Mouse (Mus musculus): ENCODE data around the gene 4933427D14Rik.

DNA sequence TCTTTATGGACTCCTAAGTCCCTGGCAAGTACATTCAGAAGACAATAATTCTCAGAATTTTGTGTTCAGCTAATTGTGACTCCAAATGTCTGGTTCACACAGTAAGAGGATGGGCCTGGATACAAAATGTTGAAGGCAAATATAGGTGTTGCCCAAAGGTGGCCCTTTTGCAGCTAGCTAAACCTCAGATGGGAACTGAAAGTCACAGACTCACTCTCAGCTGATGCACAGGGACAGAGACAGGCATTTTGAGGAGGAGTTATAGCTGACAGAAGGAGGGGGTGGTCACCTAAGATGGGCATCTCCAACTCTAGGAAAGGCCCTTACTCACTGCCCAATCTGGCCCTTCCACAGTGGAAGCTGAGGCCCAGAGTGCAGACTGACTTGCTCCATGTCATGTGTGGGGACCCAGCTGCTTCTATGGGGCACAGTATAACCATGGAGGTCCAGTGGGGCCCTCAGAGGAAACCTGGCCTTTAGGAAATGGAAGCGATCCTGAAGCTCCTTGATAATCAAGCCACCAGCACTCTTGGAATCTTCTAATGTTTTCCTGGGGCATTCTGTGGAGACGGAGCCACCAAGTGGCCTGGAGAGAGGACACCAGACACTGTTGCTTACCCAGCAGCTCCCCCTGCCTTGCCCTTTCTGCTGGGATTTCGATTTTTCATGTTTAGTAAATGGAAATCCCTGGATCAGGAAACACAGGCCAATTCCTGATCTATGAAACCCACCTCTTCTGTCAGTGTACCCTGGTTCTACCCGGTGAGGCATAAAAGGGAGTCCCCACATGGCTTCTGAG is 33.0 kb upstream of the 4933427D14Rik start:
- TF ChIP-seq CTCF (IDR thresholded peaks at IDR 0.05; ENCODE audit: borderline replicate concordance, control insufficient read depth, extremely low read depth, insufficient read depth, low read length, poor library complexity) (no peak), POLR2A (IDR thresholded peaks at IDR 0.05; ENCODE audit: control insufficient read depth, extremely low read depth, insufficient read depth, low read length, poor library complexity) (no peak)
